Mouse (Mus musculus): ENCODE results near the gene Cyp4f37. TPM values are rescaled to one million over a fixed set of nuclear protein-coding genes. Genes with fewer than 3 reads are reported as not detected.
"Not testable (repeated sequence)": the region's sequence is repeated elsewhere in the genome, so short reads cannot be mapped to it uniquely, and the experiment has no call there.

The Cyp4f37 gene
- not detected in 2 replicates for polyA plus RNA-seq (2015; fragmentation: Nextera tagmentation; extraction: Ambion mirVana)

DNA sequence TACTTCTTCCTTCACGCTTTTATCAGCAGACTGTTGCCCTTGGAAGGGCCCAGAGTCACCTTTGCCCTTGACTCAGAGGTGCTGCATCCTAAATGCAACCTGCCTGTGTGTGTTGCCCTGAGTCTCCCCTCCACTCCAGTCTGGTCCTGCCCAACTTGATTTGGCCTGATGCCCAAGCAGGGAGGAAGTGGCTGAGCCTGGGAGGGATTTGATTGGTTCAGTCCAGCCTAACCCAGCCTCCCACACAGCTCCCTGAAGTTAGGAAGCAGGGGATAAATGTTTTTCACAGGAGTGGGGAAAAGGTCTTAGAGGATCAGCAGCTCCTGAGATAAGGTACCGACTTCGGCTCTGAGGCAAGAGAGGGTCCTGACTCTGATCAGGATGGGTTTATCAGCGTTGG is at the start of gene Cyp4f37:
Cyp4f37 (plus strand) TSS at position 292 of the 400 bp plus-strand sequence.
- not testable (repeated sequence) for H3K9me3 ChIP-seq (ENCODE audit: control insufficient read depth, low read length); H3K4me2 ChIP-seq (ENCODE audit: low read length); H3K27me3 ChIP-seq (replicated peaks; ENCODE audit: control insufficient read depth, insufficient read depth, low read length); H3K4me3 ChIP-seq (ENCODE audit: low read length); H3K4me1 ChIP-seq (ENCODE audit: control insufficient read depth, insufficient read depth, low read depth, low read length); ATAC-seq; H3K36me3 ChIP-seq (ENCODE audit: control insufficient read depth, insufficient read depth, low read length); H3K9ac ChIP-seq (ENCODE audit: low read depth, low read length); H3K27ac ChIP-seq (ENCODE audit: low read depth, low read length)
- WGBS = 78% methylated on average over 4 of the region's 4 CpGs

DNA sequence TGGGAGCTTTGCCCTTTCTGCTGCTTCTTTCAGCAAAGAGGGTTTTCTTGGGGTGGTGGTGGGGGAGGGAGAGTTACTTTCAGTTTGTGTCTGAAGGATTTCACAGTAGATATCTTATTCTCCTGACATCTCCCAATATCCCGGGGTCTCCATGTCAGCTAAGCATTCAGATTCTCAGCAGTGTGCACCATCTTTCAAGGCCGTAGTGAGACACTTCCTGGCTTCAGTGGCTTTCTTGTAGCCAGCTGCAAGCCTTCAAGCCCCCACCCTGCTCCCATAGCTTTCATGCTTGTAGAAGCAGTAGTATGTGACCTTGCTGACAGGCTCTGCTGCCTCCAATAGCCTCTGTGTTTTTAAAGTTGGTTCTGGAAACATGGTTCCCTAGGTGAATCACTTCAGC is 47.8 kb upstream of the Cyp4f37 start:
- not testable (repeated sequence) for H3K4me1 ChIP-seq (ENCODE audit: control insufficient read depth, insufficient read depth, low read depth, low read length); H3K9me3 ChIP-seq (ENCODE audit: control insufficient read depth, low read length); H3K4me3 ChIP-seq (ENCODE audit: low read length); H3K27me3 ChIP-seq (replicated peaks; ENCODE audit: control insufficient read depth, insufficient read depth, low read length); H3K4me2 ChIP-seq (ENCODE audit: low read length); ATAC-seq; H3K36me3 ChIP-seq (ENCODE audit: control insufficient read depth, insufficient read depth, low read length); H3K9ac ChIP-seq (ENCODE audit: low read depth, low read length); H3K27ac ChIP-seq (ENCODE audit: low read depth, low read length)
- WGBS = 76% methylated on average over 2 of the region's 2 CpGs

DNA sequence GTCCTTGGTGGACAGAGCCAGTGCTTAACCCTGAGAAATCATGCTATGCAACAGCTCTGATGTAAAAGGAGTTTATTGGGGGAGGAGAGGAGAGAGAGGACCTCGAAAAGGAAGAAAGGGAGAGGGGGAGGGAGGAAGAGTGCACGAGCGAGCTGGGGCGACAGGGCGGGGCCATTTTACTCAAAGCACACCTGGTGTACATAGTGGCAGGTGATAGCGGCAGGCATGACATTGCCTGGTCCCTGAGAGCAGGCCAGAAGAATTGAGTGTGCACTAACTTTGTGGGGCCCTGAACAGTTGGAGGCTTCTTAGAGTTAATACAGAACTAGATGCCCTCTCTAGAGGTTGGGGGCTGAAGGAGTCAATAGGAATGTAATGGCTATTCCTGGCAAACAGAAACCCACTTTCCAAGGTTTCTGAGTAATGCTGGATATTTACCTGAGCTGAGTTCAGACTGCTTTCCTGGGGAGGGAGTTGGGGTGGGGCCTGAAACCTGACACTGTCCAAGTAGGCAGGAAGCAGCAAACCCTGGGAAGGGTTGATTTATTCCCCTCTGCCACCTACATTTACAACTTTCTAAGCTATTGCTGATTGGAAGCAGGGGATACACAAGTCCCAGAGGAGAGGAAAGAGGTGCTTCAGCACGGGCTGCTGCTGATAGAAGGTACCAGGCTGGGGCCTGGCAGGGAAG is 43.5 kb upstream of the Cyp4f37 start:
- Histone ChIP-seq H3K4me2 (ENCODE audit: low read length) (no peak overlapping the region), H3K27ac (ENCODE audit: low read depth, low read length) (no peak overlapping the region), H3K4me1 (ENCODE audit: control insufficient read depth, insufficient read depth, low read depth, low read length) (no peaks in the 10 kb centered on the region), H3K4me3 (ENCODE audit: low read length) (no peak overlapping the region), H3K9ac (ENCODE audit: low read depth, low read length) (no peak overlapping the region), H3K36me3 (ENCODE audit: control insufficient read depth, insufficient read depth, low read length) (no peaks in the 10 kb centered on the region), H3K27me3 (replicated peaks; ENCODE audit: control insufficient read depth, insufficient read depth, low read length) (no peaks in the 10 kb centered on the region), H3K9me3 (ENCODE audit: control insufficient read depth, low read length) (no peaks in the 10 kb centered on the region)
- WGBS = 70% methylated on average over 7 of the region's 7 CpGs
- ATAC-seq = no peak

DNA sequence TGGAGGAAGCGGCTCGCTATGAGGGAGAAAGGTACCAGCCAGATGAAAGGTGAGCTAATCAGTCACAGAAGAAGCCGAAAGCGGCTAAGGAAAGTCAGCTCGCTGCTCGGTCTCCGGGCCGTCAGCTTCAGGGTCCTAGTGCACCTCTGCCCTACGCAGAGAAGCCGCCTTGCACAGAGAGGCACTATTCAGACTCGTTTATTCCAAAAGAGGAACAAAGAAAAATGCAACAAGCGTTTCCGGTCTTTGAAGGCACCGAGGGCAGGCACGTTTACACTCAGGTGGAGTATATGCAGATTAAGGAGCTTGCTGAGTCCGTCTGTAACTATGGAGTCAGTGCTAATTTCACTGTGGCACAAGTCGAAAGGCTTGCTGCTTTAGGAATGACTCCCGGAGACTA is 24.6 kb upstream of the Cyp4f37 start:
- H3K27ac ChIP-seq (ENCODE audit: low read depth, low read length) = no peak overlapping the region
- no peak for ATAC-seq
- no peaks in the 10 kb centered on the region for H3K27me3 ChIP-seq (replicated peaks; ENCODE audit: control insufficient read depth, insufficient read depth, low read length)
- no peaks in the 10 kb centered on the region for H3K36me3 ChIP-seq (ENCODE audit: control insufficient read depth, insufficient read depth, low read length)
- 91% methylated on average over 18 of the region's 18 CpGs for WGBS
- no peak overlapping the region for H3K9ac ChIP-seq (ENCODE audit: low read depth, low read length)
- H3K4me3 ChIP-seq (ENCODE audit: low read length) = no peak overlapping the region
- peaks cover 4% of the 10 kb centered on the region; the same call in 1 of the 2 replicates for H3K9me3 ChIP-seq (ENCODE audit: control insufficient read depth, low read length)
- H3K4me2 ChIP-seq (ENCODE audit: low read length) = no peak overlapping the region
- H3K4me1 ChIP-seq (ENCODE audit: control insufficient read depth, insufficient read depth, low read depth, low read length) = no peaks in the 10 kb centered on the region

DNA sequence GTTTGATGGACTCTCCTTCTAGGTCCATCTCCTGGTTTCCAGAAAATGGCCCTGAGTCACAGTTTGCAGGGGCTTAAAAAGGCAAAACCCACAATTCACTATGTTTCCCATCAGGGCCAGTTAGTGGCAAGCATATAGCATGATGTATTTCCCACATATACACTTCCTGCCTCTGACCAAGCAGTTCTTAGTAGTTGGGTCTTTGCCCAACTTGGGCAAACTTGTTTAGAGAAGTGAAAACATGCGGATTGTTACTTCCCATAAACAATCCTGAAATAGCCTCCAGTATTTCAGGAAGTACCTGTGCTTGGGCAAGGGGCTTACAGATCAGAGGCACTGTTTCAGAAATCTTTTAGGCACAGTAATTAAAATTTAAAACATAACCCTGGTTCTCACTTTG is 13.1 kb upstream of the Cyp4f37 start:
- no peaks in the 10 kb centered on the region for H3K4me1 ChIP-seq (ENCODE audit: control insufficient read depth, insufficient read depth, low read depth, low read length)

DNA sequence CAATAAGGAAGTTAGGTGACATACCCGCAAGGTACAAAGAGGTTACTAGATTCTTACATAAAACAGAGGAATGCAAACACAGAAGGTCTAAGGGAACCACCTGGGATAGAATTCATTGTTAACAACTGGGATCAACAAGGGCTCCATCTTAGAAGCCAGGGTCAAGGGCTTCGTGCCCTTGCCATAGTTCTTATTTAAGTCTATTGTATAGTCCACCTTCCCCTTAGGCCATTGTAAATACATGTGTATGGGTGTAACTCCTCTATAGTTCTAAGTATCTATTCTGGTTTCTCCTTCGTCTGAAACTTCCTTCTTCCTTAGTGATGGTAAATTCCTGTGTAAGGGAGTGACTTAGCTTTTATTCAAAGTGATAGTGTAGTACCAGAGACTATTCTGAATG is 10.9 kb upstream of the Cyp4f37 start:
- H3K9me3 ChIP-seq (ENCODE audit: control insufficient read depth, low read length); H3K4me3 ChIP-seq (ENCODE audit: low read length); H3K9ac ChIP-seq (ENCODE audit: low read depth, low read length); ATAC-seq; H3K27ac ChIP-seq (ENCODE audit: low read depth, low read length); H3K4me1 ChIP-seq (ENCODE audit: control insufficient read depth, insufficient read depth, low read depth, low read length); H3K4me2 ChIP-seq (ENCODE audit: low read length); H3K27me3 ChIP-seq (replicated peaks; ENCODE audit: control insufficient read depth, insufficient read depth, low read length); H3K36me3 ChIP-seq (ENCODE audit: control insufficient read depth, insufficient read depth, low read length): not testable (repeated sequence)
- WGBS = 83% methylated on average over 3 of the region's 3 CpGs

More for the DNA sequence above, 13.1 kb upstream of the Cyp4f37 start:
- Histone ChIP-seq H3K27me3 (replicated peaks; ENCODE audit: control insufficient read depth, insufficient read depth, low read length) (no peaks in the 10 kb centered on the region), H3K27ac (ENCODE audit: low read depth, low read length) (no peak overlapping the region), H3K4me3 (ENCODE audit: low read length) (no peak overlapping the region), H3K4me2 (ENCODE audit: low read length) (no peak overlapping the region), H3K36me3 (ENCODE audit: control insufficient read depth, insufficient read depth, low read length) (no peaks in the 10 kb centered on the region), H3K9me3 (ENCODE audit: control insufficient read depth, low read length) (no peaks in the 10 kb centered on the region), H3K9ac (ENCODE audit: low read depth, low read length) (no peak overlapping the region)
- WGBS = 88% methylated on average over 1 of the region's 1 CpGs
- ATAC-seq = no peak

DNA sequence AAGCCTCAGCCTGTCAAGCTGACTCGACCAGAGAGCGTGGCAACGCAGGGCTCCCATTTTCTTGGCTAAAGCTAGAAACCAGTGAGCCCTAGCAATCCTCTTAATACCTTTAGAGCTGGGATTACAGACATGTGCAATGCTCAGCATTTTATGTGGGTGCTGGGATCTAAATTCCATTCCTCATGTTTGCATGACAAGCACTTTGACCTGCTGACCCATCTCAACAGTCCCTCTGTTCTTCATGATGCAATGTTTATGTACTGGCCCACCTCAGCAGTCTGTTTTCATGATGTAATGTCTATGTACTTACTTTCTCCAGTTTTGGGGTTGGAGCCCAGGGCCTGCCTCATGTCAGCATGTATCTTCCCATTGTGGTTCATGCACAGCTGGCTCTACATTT is 10.2 kb upstream of the Cyp4f37 start:
- H3K36me3 ChIP-seq (ENCODE audit: control insufficient read depth, insufficient read depth, low read length) = no peaks in the 10 kb centered on the region
- no peak overlapping the region for H3K4me2 ChIP-seq (ENCODE audit: low read length)
- H3K4me1 ChIP-seq (ENCODE audit: control insufficient read depth, insufficient read depth, low read depth, low read length) = no peaks in the 10 kb centered on the region
- WGBS = 95% methylated on average over 3 of the region's 3 CpGs
- ATAC-seq = no peak
- no peak overlapping the region for H3K4me3 ChIP-seq (ENCODE audit: low read length)
- H3K27me3 ChIP-seq (replicated peaks; ENCODE audit: control insufficient read depth, insufficient read depth, low read length) = no peaks in the 10 kb centered on the region
- H3K9ac ChIP-seq (ENCODE audit: low read depth, low read length) = no peak overlapping the region
- no peaks in the 10 kb centered on the region for H3K9me3 ChIP-seq (ENCODE audit: control insufficient read depth, low read length)
- H3K27ac ChIP-seq (ENCODE audit: low read depth, low read length) = no peak overlapping the region

DNA sequence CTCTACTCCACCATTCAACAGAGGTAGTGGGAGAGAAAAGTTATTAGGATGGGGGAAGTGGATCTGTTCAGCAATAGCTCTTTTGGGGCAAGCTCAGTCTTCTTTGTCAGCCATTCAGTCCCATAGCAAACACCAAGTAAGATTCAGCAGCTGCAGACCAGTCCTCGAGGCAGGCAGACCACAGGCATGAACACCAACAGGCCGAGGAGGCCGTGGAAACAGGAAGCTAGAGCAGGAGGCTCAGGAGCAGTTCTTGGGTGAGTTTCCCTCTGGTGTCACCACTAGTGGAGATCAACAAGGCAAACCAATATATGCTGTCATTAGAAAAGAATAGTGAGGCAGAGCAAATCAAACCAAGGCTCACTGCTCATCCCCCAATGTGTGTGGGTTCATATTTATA is 8.7 kb upstream of the Cyp4f37 start:
- WGBS = 70% methylated on average over 3 of the region's 3 CpGs
- Histone ChIP-seq H3K9me3 (ENCODE audit: control insufficient read depth, low read length) (no peaks in the 10 kb centered on the region), H3K27me3 (replicated peaks; ENCODE audit: control insufficient read depth, insufficient read depth, low read length) (no peaks in the 10 kb centered on the region), H3K27ac (ENCODE audit: low read depth, low read length) (no peak overlapping the region), H3K4me1 (ENCODE audit: control insufficient read depth, insufficient read depth, low read depth, low read length) (no peaks in the 10 kb centered on the region), H3K9ac (ENCODE audit: low read depth, low read length) (no peak overlapping the region), H3K36me3 (ENCODE audit: control insufficient read depth, insufficient read depth, low read length) (no peaks in the 10 kb centered on the region), H3K4me2 (ENCODE audit: low read length) (no peak overlapping the region), H3K4me3 (ENCODE audit: low read length) (no peak overlapping the region)
- no peak for ATAC-seq

DNA sequence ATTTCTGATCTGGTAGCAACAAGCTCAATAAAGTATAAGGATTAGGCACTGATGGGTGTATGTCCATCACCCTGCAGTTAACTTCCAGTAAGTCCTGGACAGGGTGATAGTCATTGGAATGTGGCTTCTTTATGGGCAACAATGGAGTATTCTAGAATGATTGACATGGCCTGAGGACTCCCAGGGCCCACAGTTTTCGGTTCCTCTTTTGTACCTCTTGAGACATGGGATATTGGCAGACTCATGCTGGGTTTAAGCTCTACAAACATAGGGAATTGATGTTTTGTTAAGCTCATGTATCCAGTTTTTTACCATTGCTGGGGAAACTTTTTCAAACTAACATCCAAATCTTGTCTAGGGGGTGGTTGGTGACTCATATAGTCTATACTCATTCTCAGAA is 3.9 kb upstream of the Cyp4f37 start:
- Histone ChIP-seq H3K4me1 (ENCODE audit: control insufficient read depth, insufficient read depth, low read depth, low read length) (no peaks in the 10 kb centered on the region), H3K4me3 (ENCODE audit: low read length) (no peak overlapping the region), H3K9me3 (ENCODE audit: control insufficient read depth, low read length) (no peaks in the 10 kb centered on the region), H3K27ac (ENCODE audit: low read depth, low read length) (no peak overlapping the region), H3K36me3 (ENCODE audit: control insufficient read depth, insufficient read depth, low read length) (no peaks in the 10 kb centered on the region), H3K27me3 (replicated peaks; ENCODE audit: control insufficient read depth, insufficient read depth, low read length) (no peaks in the 10 kb centered on the region), H3K4me2 (ENCODE audit: low read length) (no peak overlapping the region), H3K9ac (ENCODE audit: low read depth, low read length) (no peak overlapping the region)
- ATAC-seq = no peak
- 59% methylated on average over 1 of the region's 1 CpGs for WGBS

DNA sequence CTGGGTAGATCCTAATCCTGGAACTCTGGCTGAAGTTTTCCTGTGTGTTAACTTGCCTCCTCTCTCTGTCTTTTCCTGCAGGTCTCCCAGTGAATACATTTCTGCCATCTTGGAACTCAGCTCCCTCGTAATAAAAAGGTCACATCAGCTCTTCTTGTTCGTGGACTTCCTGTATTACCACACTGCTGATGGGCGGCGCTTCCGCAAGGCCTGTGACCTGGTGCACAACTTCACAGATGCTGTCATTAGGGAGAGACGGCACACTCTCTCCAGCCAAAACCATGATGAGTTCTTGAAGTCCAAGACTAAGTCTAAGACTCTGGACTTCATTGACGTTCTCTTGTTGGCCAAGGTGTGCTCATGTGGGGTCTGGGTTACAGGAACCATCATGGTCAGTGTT is 8.6 kb downstream of the Cyp4f37 start:
- H3K9ac ChIP-seq (ENCODE audit: low read depth, low read length); H3K27ac ChIP-seq (ENCODE audit: low read depth, low read length); H3K27me3 ChIP-seq (replicated peaks; ENCODE audit: control insufficient read depth, insufficient read depth, low read length); H3K4me3 ChIP-seq (ENCODE audit: low read length); H3K4me1 ChIP-seq (ENCODE audit: control insufficient read depth, insufficient read depth, low read depth, low read length); H3K4me2 ChIP-seq (ENCODE audit: low read length); H3K36me3 ChIP-seq (ENCODE audit: control insufficient read depth, insufficient read depth, low read length); H3K9me3 ChIP-seq (ENCODE audit: control insufficient read depth, low read length); ATAC-seq: not testable (repeated sequence)
- 88% methylated on average over 7 of the region's 7 CpGs for WGBS
